Mouse (Mus musculus) embryo, embryonic 11.5 days (tissue): ENCODE measurements around the gene Zmiz1.

Experiments
- DNase-seq: peaks from one replicate; pipeline ENCODE4 v3.0.0-alpha.2; 2012; ENCODE audit warnings: low read depth, low spot score

The Zmiz1 gene

GRCm38 (mm10) chr14:25472096-25472861 is 13.3 kb downstream of the Zmiz1 start:
- no peak for DNase-seq

- DNase-seq = no peak
Measured at GRCm38 (mm10) chr14:25472981-25473649, 14.1 kb downstream of the Zmiz1 start.

GRCm38 (mm10) chr14:25474017-25474416 is 15.0 kb downstream of the Zmiz1 start:
- no peak for DNase-seq

GRCm38 (mm10) chr14:25474732-25475131 is 15.7 kb downstream of the Zmiz1 start:
- no peak for DNase-seq

- no peak for DNase-seq
Measured at GRCm38 (mm10) chr14:25476048-25476447, 17.1 kb downstream of the Zmiz1 start.

GRCm38 (mm10) chr14:25476453-25476852 is 17.5 kb downstream of the Zmiz1 start:
- DNase-seq = no peak

- no peak for DNase-seq
Measured at GRCm38 (mm10) chr14:25477268-25477667, 18.3 kb downstream of the Zmiz1 start.

GRCm38 (mm10) chr14:25478257-25478656 is 19.3 kb downstream of the Zmiz1 start:
- DNase-seq = no peak

- DNase-seq = no peak
Measured at GRCm38 (mm10) chr14:25478755-25479154, 19.8 kb downstream of the Zmiz1 start.

- no peak for DNase-seq
Measured at GRCm38 (mm10) chr14:25479841-25480252, 20.9 kb downstream of the Zmiz1 start.

GRCm38 (mm10) chr14:25480443-25480842 is 21.5 kb downstream of the Zmiz1 start:
- no peak for DNase-seq

- DNase-seq = no peak
Measured at GRCm38 (mm10) chr14:25480916-25481666, 22.1 kb downstream of the Zmiz1 start.

- no peak for DNase-seq
Measured at GRCm38 (mm10) chr14:25481667-25482331, 22.8 kb downstream of the Zmiz1 start.

- DNase-seq = no peak
Measured at GRCm38 (mm10) chr14:25482404-25482803, 23.4 kb downstream of the Zmiz1 start.

GRCm38 (mm10) chr14:25483285-25483684 is 24.3 kb downstream of the Zmiz1 start:
- DNase-seq = no peak

GRCm38 (mm10) chr14:25484049-25484448 is 25.1 kb downstream of the Zmiz1 start:
- DNase-seq = no peak

GRCm38 (mm10) chr14:25486220-25486619 is 27.2 kb downstream of the Zmiz1 start:
- DNase-seq = no peak

- no peak for DNase-seq
Measured at GRCm38 (mm10) chr14:25486742-25487469, 27.9 kb downstream of the Zmiz1 start.

- DNase-seq = no peak
Measured at GRCm38 (mm10) chr14:25487470-25487955, 28.5 kb downstream of the Zmiz1 start.

- no peak for DNase-seq
Measured at GRCm38 (mm10) chr14:25488097-25488613, 29.2 kb downstream of the Zmiz1 start.
